Mouse (Mus musculus): ENCODE data around the gene Hsd11b1.

DNA sequence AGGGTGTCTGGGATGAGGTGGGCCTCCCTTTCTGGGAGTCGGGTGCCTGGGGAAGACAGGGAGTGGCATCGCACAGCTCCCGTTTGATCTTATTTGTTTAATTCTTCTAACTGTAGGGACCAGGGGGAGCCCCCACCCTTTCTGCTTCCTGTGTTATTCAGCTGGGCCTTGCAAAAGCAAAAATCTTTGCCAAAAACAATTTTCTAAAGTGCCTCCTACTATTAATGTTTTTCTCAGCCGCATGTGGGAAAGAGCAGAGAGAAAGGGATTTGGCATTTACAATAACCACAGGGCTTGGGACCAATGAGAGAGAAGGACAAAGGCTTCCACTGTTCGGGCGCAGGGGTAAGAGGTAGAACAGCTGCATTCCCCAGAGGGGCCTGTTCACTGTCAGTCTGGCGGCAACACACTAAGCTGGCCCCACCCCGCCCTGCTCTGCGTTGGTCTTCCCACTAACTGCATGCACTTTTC is 74.7 kb downstream of the Hsd11b1 start:
- TF ChIP-seq POLR2A (IDR thresholded peaks at IDR 0.05; ENCODE audit: extremely low read depth, insufficient read depth, low read length) (no peak), CTCF (IDR thresholded peaks at IDR 0.05; ENCODE audit: low read depth, low read length) (no peak)

Measured in liver, adult 2 months (tissue).